Mouse (Mus musculus) left cerebral cortex, adult 8-10 months (tissue): ENCODE measurements around the gene Pafah2. TPM values are rescaled to one million over a fixed set of nuclear protein-coding genes. Genes with fewer than 3 reads are reported as not detected.

Experiments used
- DNase-seq, 2 experiments: peaks; one replicate each; pipeline ENCODE4 v3.0.0; 2022; ENCODE audit warnings: low spot score in 2 of 2
- total RNA-seq, 4 experiments: library from RNA; stranded (reverse); gene quantifications; 2 replicates each; pipeline ENCODE4 v1.2.4; 2022

Gene Pafah2
- 1 to 10 TPM; 5.8 to 8.7 (median 6.8) TPM for total RNA-seq

- DNase-seq, result peak; percentile 88 to 98
Measured at GRCm38 (mm10) chr4:134395977-134396825, at the start of gene Pafah2. Pafah2 (plus strand) TSS chr4:134396320.

- DNase-seq, result no peak
Measured at GRCm38 (mm10) chr4:134348078-134348477, 48.0 kb upstream of the Pafah2 start.

GRCm38 (mm10) chr4:134348545-134348944 lies 47.6 kb upstream of the Pafah2 start:
- DNase-seq, result no peak

- no peak for DNase-seq
Measured at GRCm38 (mm10) chr4:134349829-134350228, 46.3 kb upstream of the Pafah2 start.

GRCm38 (mm10) chr4:134350641-134351040 lies 45.5 kb upstream of the Pafah2 start:
- DNase-seq, result no peak

GRCm38 (mm10) chr4:134351329-134352260 lies 44.5 kb upstream of the Pafah2 start:
- DNase-seq, result no peak

GRCm38 (mm10) chr4:134352261-134352707 lies 43.8 kb upstream of the Pafah2 start:
- no peak for DNase-seq

- DNase-seq, result no peak
Measured at GRCm38 (mm10) chr4:134352929-134353328, 43.2 kb upstream of the Pafah2 start.

GRCm38 (mm10) chr4:134353527-134354409 lies 42.4 kb upstream of the Pafah2 start:
- no peak for DNase-seq

- no peak for DNase-seq
Measured at GRCm38 (mm10) chr4:134355841-134356452, 40.2 kb upstream of the Pafah2 start.

- DNase-seq, result peak in 1 of 2 experiments; percentile 72
Measured at GRCm38 (mm10) chr4:134356591-134357460, 39.3 kb upstream of the Pafah2 start.

GRCm38 (mm10) chr4:134357461-134357771 lies 38.7 kb upstream of the Pafah2 start:
- no peak for DNase-seq

GRCm38 (mm10) chr4:134359649-134360048 lies 36.5 kb upstream of the Pafah2 start:
- DNase-seq, result no peak

- DNase-seq, result no peak
Measured at GRCm38 (mm10) chr4:134361215-134361614, 34.9 kb upstream of the Pafah2 start.

GRCm38 (mm10) chr4:134362124-134362523 lies 34.0 kb upstream of the Pafah2 start:
- no peak for DNase-seq

GRCm38 (mm10) chr4:134362586-134362985 lies 33.5 kb upstream of the Pafah2 start:
- no peak for DNase-seq

- DNase-seq, result no peak
Measured at GRCm38 (mm10) chr4:134365280-134365679, 30.8 kb upstream of the Pafah2 start.

GRCm38 (mm10) chr4:134370649-134371221 lies 25.4 kb upstream of the Pafah2 start:
- peak; percentile 56 to 85 for DNase-seq

- no peak for DNase-seq
Measured at GRCm38 (mm10) chr4:134371316-134371855, 24.7 kb upstream of the Pafah2 start.
